Mouse (Mus musculus): ENCODE measurements around the gene Nr1i2.

DNA sequence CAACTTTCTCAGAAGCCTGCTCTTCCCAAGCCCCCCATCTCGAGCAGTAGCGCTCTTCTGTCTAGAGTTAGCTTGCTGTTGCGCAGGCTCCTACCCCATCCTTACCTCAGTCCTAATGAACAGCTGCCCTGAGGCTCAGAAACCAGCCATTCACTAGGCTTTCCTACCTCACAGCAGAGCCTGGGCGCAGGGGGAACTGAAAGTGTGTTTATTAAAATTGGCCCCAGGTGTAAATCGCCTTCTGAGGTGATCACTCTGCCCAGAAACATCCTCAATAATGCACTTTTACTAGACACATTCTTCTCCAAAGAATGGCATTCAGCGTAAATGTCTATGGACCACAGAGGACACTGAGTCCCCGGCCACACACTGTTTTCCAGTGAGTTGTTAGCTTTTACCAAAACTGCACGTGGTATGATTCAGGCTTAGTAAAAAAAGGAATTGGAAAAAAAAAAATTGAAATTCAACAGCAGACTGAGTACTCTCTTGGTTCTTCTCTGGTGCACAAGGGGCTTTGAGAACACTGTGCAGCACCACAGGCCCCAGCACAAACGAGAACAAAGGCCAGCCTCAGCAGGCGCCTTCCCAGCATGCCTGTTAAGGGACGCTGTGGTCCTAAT, 32.3 kb upstream of the Nr1i2 start:
- TF ChIP-seq EP300 (IDR thresholded peaks at IDR 0.05; ENCODE audit: low read depth) (no peak), CTCF (IDR thresholded peaks at IDR 0.05; ENCODE audit: low read depth) (no peak)

Measured in liver, postnatal 0 days (tissue).